Mouse (Mus musculus) T-cell, adult 66 days (primary cell): ENCODE measurements around the gene Cd300c. TPM values are rescaled to one million over a fixed set of nuclear protein-coding genes. Genes with fewer than 3 reads are reported as not detected.

Experiments used
- total RNA-seq, 2 experiments: library from RNA; stranded (reverse); gene quantifications; 3 replicates in 1 of 2; 4 replicates in 1 of 2; pipeline ENCODE4 v1.2.4; 2023

Cd300c gene
- total RNA-seq = not detected

GRCm38 (mm10) chr11:114968752-114969207 lies at the start of gene Cd300c:
TSS of gene Cd300c (minus strand) at chr11:114969157.

GRCm38 (mm10) chr11:115016093-115016492 lies 47.1 kb upstream of the Cd300c start, which contains the start of gene Cd300ld2:
TSS of gene Cd300ld2 (minus strand) at chr11:115016193.

GRCm38 (mm10) chr11:115001474-115002040 lies 32.6 kb upstream of the Cd300c start, which contains the start of gene Cd300c2:
TSS of gene Cd300c2 (minus strand) at chr11:115001880.

GRCm38 (mm10) chr11:114989793-114990192 lies 20.8 kb upstream of the Cd300c start, which contains the start of gene Cd300ld:
TSS of gene Cd300ld (minus strand) at chr11:114989922.

GRCm38 (mm10) chr11:114934144-114934543 lies 34.8 kb downstream of the Cd300c start, which contains the start of gene Cd300lb:
TSS of gene Cd300lb (minus strand) at chr11:114934386.

Other genes starting within 250 kb of the Cd300c start
- not detected for gene Dnaic2, start 241.7 kb downstream of the Cd300c start, total RNA-seq
- gene Kif19a, start 203.8 kb downstream of the Cd300c start, total RNA-seq = under 1 TPM in 1 of 2 experiments, not detected in 1; 0.29 TPM
- gene Btbd17, start 173.2 kb downstream of the Cd300c start, total RNA-seq = not detected
- gene Gpr142, start 170.2 kb downstream of the Cd300c start, total RNA-seq = not detected
- gene Gprc5c, start 118.0 kb downstream of the Cd300c start, total RNA-seq = under 1 TPM in 1 of 2 experiments, not detected in 1; 0.26 TPM
- gene Cd300a, start 79.1 kb downstream of the Cd300c start, total RNA-seq = under 1 TPM; 0.15 to 0.96 TPM
- under 1 TPM in 1 of 2 experiments, not detected in 1; 0.21 TPM for gene Cd300lb, start 34.8 kb downstream of the Cd300c start, total RNA-seq
- gene Cd300ld, start 20.8 kb upstream of the Cd300c start, total RNA-seq = under 1 TPM; 0.36 to 0.67 TPM
- 1 to 10 TPM in 1 of 2 experiments, under 1 TPM in 1; 0.98 to 2.7 TPM for gene Cd300c2, start 32.7 kb upstream of the Cd300c start, total RNA-seq
- gene Cd300ld2, start 47.0 kb upstream of the Cd300c start, total RNA-seq = not detected
- not detected for gene Cd300ld4, start 57.9 kb upstream of the Cd300c start, total RNA-seq
- gene Cd300ld5, start 68.6 kb upstream of the Cd300c start, total RNA-seq = 1 to 10 TPM in 1 of 2 experiments, not detected in 1; 1.0 TPM
- 1 to 10 TPM in 1 of 2 experiments, not detected in 1; 1.0 TPM for gene Cd300ld3, start 79.3 kb upstream of the Cd300c start, total RNA-seq
- gene Cd300e, start 93.0 kb upstream of the Cd300c start, total RNA-seq = under 1 TPM in 1 of 2 experiments, not detected in 1; 0.93 TPM
- 10 to 100 TPM; 44.7 to 51.2 TPM for gene Rab37, start 122.3 kb upstream of the Cd300c start, total RNA-seq
- gene Cd300lf, start 164.8 kb upstream of the Cd300c start, total RNA-seq = 1 to 10 TPM in 1 of 2 experiments, under 1 TPM in 1; 0.68 to 1.0 TPM
- gene Slc9a3r1, start 194.2 kb upstream of the Cd300c start, total RNA-seq = 100 to 1,000 TPM; 207 to 214 TPM
- gene Tmem104, start 218.3 kb upstream of the Cd300c start, total RNA-seq = 10 to 100 TPM; 15.5 to 25.2 TPM
- gene Nat9, start 218.7 kb upstream of the Cd300c start, total RNA-seq = 1 to 10 TPM; 5.2 to 5.5 TPM